Mouse (Mus musculus) liver, adult 2 months (tissue): Measurements from ENCODE around the gene Nrd1.

Experiments
- CTCF ChIP-seq: fragments of 200-500 bp; IDR thresholded peaks from 2 replicates; pipeline ENCODE4 v1.5.1; 2011; ENCODE audit warnings: low read depth, low read length, control low read depth
- POLR2A ChIP-seq: fragments of 200-500 bp; IDR thresholded peaks from 2 replicates; pipeline ENCODE4 v1.6.1; 2011; ENCODE audit warnings: low read length, control low read depth; ENCODE audit not compliant: insufficient read depth; ENCODE audit errors: extremely low read depth

DNA sequence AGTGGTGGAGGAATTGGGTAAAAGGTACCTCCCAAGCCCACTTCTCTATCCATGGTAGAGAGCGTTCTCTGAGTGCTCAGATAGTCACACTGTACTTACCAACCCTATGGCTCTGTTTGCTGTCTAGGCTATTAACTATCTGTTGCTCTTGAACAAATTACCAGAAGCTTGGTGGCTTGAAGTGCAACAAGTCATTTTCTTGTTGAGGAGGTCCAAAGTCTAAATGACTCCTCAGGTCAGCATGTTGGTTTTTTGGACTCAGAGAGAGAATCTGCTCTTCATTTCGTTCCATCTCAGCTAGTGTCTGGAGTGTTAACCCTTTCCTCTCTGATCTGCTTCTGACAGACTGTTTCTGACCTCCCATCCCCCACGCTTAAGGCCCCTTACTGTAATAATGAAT is 24.6 kb downstream of the Nrd1 start:
- TF ChIP-seq CTCF = no peak
- no peak for TF ChIP-seq POLR2A
